Mouse (Mus musculus) bone marrow macrophage, adult 2 months (primary cell): ENCODE measurements at regions not wholly inside any gene's neighbourhood (a gene's known extent, or its start where the extent isn't known, plus 50 kb on each side); places are given as distances from the start of the nearest gene placed in this dataset.

ENCODE experiments used
- CTCF ChIP-seq: IDR thresholded peaks from 2 replicates; pipeline ENCODE4 v1.5.1; 2012; ENCODE audit warnings: low read depth, mild to moderate bottlenecking, low read length, moderate library complexity
- POLR2A ChIP-seq: IDR thresholded peaks from 2 replicates; pipeline ENCODE4 v1.6.1; 2012; ENCODE audit warnings: mild to moderate bottlenecking, low read depth, low read length, borderline replicate concordance

DNA sequence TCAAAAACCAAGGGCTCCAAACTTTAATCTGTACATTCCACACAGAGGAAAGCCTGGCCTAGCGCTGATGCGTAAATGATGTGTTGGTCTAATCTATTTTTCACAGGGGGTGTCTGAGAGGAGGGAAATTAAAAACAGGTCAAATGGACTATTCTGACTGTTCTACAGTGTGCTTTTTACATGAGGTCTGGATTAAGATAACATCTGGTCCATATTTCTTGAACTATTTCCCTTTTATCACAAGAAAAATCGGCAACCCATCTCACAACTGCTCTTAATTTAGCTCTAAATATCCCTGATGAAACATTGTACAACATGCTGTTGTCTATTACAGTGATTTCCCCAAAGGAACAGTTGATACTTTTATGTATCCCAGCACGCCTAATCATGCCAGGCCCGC, 149.4 kb upstream of the Cdkn3 start:
- TF ChIP-seq POLR2A, result no peak
- no peak for TF ChIP-seq CTCF
